Mouse (Mus musculus): ENCODE measurements at regions not wholly inside any gene's neighbourhood (a gene's known extent, or its start where the extent isn't known, plus 50 kb on each side); places are given as distances from the start of the nearest gene placed in this dataset.

- Histone ChIP-seq H3K27ac (ENCODE audit: low read depth, low read length) (no peak overlapping the region), H3K4me2 (ENCODE audit: low read length) (no peak overlapping the region), H3K27me3 (replicated peaks; ENCODE audit: control insufficient read depth, insufficient read depth, low read length) (no peaks in the 10 kb centered on the region), H3K9ac (ENCODE audit: low read depth, low read length) (no peak overlapping the region), H3K9me3 (ENCODE audit: control insufficient read depth, low read length) (no peaks in the 10 kb centered on the region), H3K4me3 (ENCODE audit: low read length) (no peak overlapping the region), H3K36me3 (ENCODE audit: control insufficient read depth, insufficient read depth, low read length) (no peaks in the 10 kb centered on the region), H3K4me1 (ENCODE audit: control insufficient read depth, insufficient read depth, low read depth, low read length) (0 out of 2 replicates have a peak, but pooled peaks cover 3% of the 10 kb centered on the region)
- 39% methylated on average over 1 of the region's 1 CpGs for WGBS
- ATAC-seq = no peak
Measured at GRCm38 (mm10) chr8:127994898-127995297, 363.5 kb upstream of the Nrp1 start.

- H3K36me3 ChIP-seq (ENCODE audit: control insufficient read depth, insufficient read depth, low read length) = no peaks in the 10 kb centered on the region
- no peak overlapping the region for H3K9ac ChIP-seq (ENCODE audit: low read depth, low read length)
- no peak overlapping the region for H3K4me2 ChIP-seq (ENCODE audit: low read length)
- H3K4me3 ChIP-seq (ENCODE audit: low read length) = no peak overlapping the region
- H3K4me1 ChIP-seq (ENCODE audit: control insufficient read depth, insufficient read depth, low read depth, low read length) = 0 out of 2 replicates have a peak, but pooled peaks cover 3% of the 10 kb centered on the region
- no peak for ATAC-seq
- H3K9me3 ChIP-seq (ENCODE audit: control insufficient read depth, low read length) = no peaks in the 10 kb centered on the region
- no peaks in the 10 kb centered on the region for H3K27me3 ChIP-seq (replicated peaks; ENCODE audit: control insufficient read depth, insufficient read depth, low read length)
- no peak overlapping the region for H3K27ac ChIP-seq (ENCODE audit: low read depth, low read length)
- WGBS = 81% methylated on average over 1 of the region's 1 CpGs
Measured at GRCm38 (mm10) chr8:127995490-127995889, 362.9 kb upstream of the Nrp1 start.

- Histone ChIP-seq H3K4me1 (ENCODE audit: control insufficient read depth, insufficient read depth, low read depth, low read length) (no peaks in the 10 kb centered on the region; the same call in 1 of the 2 replicates), H3K9me3 (ENCODE audit: control insufficient read depth, low read length) (no peaks in the 10 kb centered on the region), H3K9ac (ENCODE audit: low read depth, low read length) (no peak overlapping the region), H3K27me3 (replicated peaks; ENCODE audit: control insufficient read depth, insufficient read depth, low read length) (no peaks in the 10 kb centered on the region), H3K27ac (ENCODE audit: low read depth, low read length) (no peak overlapping the region), H3K4me3 (ENCODE audit: low read length) (no peak overlapping the region), H3K36me3 (ENCODE audit: control insufficient read depth, insufficient read depth, low read length) (no peaks in the 10 kb centered on the region), H3K4me2 (ENCODE audit: low read length) (no peak overlapping the region)
- no peak for ATAC-seq
- 52% methylated on average over 2 of the region's 2 CpGs for WGBS
Measured at GRCm38 (mm10) chr8:128002386-128002785, 356.0 kb upstream of the Nrp1 start.

GRCm38 (mm10) chr8:128002806-128003205 lies 355.6 kb upstream of the Nrp1 start:
- 93% methylated on average over 1 of the region's 1 CpGs for WGBS
- Histone ChIP-seq H3K9me3 (ENCODE audit: control insufficient read depth, low read length) (no peaks in the 10 kb centered on the region), H3K27me3 (replicated peaks; ENCODE audit: control insufficient read depth, insufficient read depth, low read length) (no peaks in the 10 kb centered on the region), H3K27ac (ENCODE audit: low read depth, low read length) (no peak overlapping the region), H3K4me3 (ENCODE audit: low read length) (no peak overlapping the region), H3K4me2 (ENCODE audit: low read length) (no peak overlapping the region), H3K4me1 (ENCODE audit: control insufficient read depth, insufficient read depth, low read depth, low read length) (no peaks in the 10 kb centered on the region; the same call in 1 of the 2 replicates), H3K36me3 (ENCODE audit: control insufficient read depth, insufficient read depth, low read length) (no peaks in the 10 kb centered on the region), H3K9ac (ENCODE audit: low read depth, low read length) (no peak overlapping the region)
- ATAC-seq = no peak

- no peak overlapping the region for H3K4me2 ChIP-seq (ENCODE audit: low read length)
Measured at GRCm38 (mm10) chr8:128003385-128003784, 355.0 kb upstream of the Nrp1 start.

GRCm38 (mm10) chr8:128003881-128004286 lies 354.5 kb upstream of the Nrp1 start:
- no peak overlapping the region for H3K9ac ChIP-seq (ENCODE audit: low read depth, low read length)
- no peak overlapping the region for H3K27ac ChIP-seq (ENCODE audit: low read depth, low read length)
- H3K4me2 ChIP-seq (ENCODE audit: low read length) = no peak overlapping the region
- no peaks in the 10 kb centered on the region for H3K27me3 ChIP-seq (replicated peaks; ENCODE audit: control insufficient read depth, insufficient read depth, low read length)
- no peaks in the 10 kb centered on the region for H3K36me3 ChIP-seq (ENCODE audit: control insufficient read depth, insufficient read depth, low read length)
- H3K4me1 ChIP-seq (ENCODE audit: control insufficient read depth, insufficient read depth, low read depth, low read length) = no peaks in the 10 kb centered on the region; the same call in 1 of the 2 replicates
- no peak overlapping the region for H3K4me3 ChIP-seq (ENCODE audit: low read length)
- 42% methylated on average over 3 of the region's 3 CpGs for WGBS
- ATAC-seq = no peak
- no peaks in the 10 kb centered on the region for H3K9me3 ChIP-seq (ENCODE audit: control insufficient read depth, low read length)

More at GRCm38 (mm10) chr8:128003385-128003784, 355.0 kb upstream of the Nrp1 start:
- no peak for ATAC-seq
- Histone ChIP-seq H3K27ac (ENCODE audit: low read depth, low read length) (no peak overlapping the region), H3K27me3 (replicated peaks; ENCODE audit: control insufficient read depth, insufficient read depth, low read length) (no peaks in the 10 kb centered on the region), H3K9me3 (ENCODE audit: control insufficient read depth, low read length) (no peaks in the 10 kb centered on the region), H3K36me3 (ENCODE audit: control insufficient read depth, insufficient read depth, low read length) (no peaks in the 10 kb centered on the region), H3K4me1 (ENCODE audit: control insufficient read depth, insufficient read depth, low read depth, low read length) (no peaks in the 10 kb centered on the region; the same call in 1 of the 2 replicates), H3K9ac (ENCODE audit: low read depth, low read length) (no peak overlapping the region), H3K4me3 (ENCODE audit: low read length) (no peak overlapping the region)
- 9% methylated on average over 1 of the region's 1 CpGs for WGBS

GRCm38 (mm10) chr8:128009393-128010010 lies 348.9 kb upstream of the Nrp1 start:
- H3K36me3 ChIP-seq (ENCODE audit: control insufficient read depth, insufficient read depth, low read length) = no peaks in the 10 kb centered on the region
- 85% methylated on average over 6 of the region's 6 CpGs for WGBS
- H3K27ac ChIP-seq (ENCODE audit: low read depth, low read length) = no peak overlapping the region
- H3K9me3 ChIP-seq (ENCODE audit: control insufficient read depth, low read length) = no peaks in the 10 kb centered on the region
- H3K9ac ChIP-seq (ENCODE audit: low read depth, low read length) = no peak overlapping the region
- no peaks in the 10 kb centered on the region for H3K27me3 ChIP-seq (replicated peaks; ENCODE audit: control insufficient read depth, insufficient read depth, low read length)
- ATAC-seq = no peak
- no peak overlapping the region for H3K4me2 ChIP-seq (ENCODE audit: low read length)
- H3K4me3 ChIP-seq (ENCODE audit: low read length) = no peak overlapping the region
- H3K4me1 ChIP-seq (ENCODE audit: control insufficient read depth, insufficient read depth, low read depth, low read length) = no peaks in the 10 kb centered on the region

- WGBS = 57% methylated on average over 8 of the region's 8 CpGs
- H3K27ac ChIP-seq (ENCODE audit: low read depth, low read length) = no peak overlapping the region
- no peak overlapping the region for H3K4me3 ChIP-seq (ENCODE audit: low read length)
- no peaks in the 10 kb centered on the region for H3K27me3 ChIP-seq (replicated peaks; ENCODE audit: control insufficient read depth, insufficient read depth, low read length)
- no peaks in the 10 kb centered on the region for H3K36me3 ChIP-seq (ENCODE audit: control insufficient read depth, insufficient read depth, low read length)
- no peak for ATAC-seq
- no peak overlapping the region for H3K9ac ChIP-seq (ENCODE audit: low read depth, low read length)
- no peak overlapping the region for H3K4me2 ChIP-seq (ENCODE audit: low read length)
- no peaks in the 10 kb centered on the region for H3K9me3 ChIP-seq (ENCODE audit: control insufficient read depth, low read length)
- no peaks in the 10 kb centered on the region for H3K4me1 ChIP-seq (ENCODE audit: control insufficient read depth, insufficient read depth, low read depth, low read length)
Measured at GRCm38 (mm10) chr8:128017171-128017570, 341.2 kb upstream of the Nrp1 start.

GRCm38 (mm10) chr8:128023661-128024060 lies 334.7 kb upstream of the Nrp1 start:
- Histone ChIP-seq H3K27me3 (replicated peaks; ENCODE audit: control insufficient read depth, insufficient read depth, low read length) (no peaks in the 10 kb centered on the region), H3K4me1 (ENCODE audit: control insufficient read depth, insufficient read depth, low read depth, low read length) (peaks cover 9% of the 10 kb centered on the region), H3K36me3 (ENCODE audit: control insufficient read depth, insufficient read depth, low read length) (no peaks in the 10 kb centered on the region), H3K9ac (ENCODE audit: low read depth, low read length) (no peak overlapping the region), H3K9me3 (ENCODE audit: control insufficient read depth, low read length) (no peaks in the 10 kb centered on the region), H3K27ac (ENCODE audit: low read depth, low read length) (no peak overlapping the region), H3K4me3 (ENCODE audit: low read length) (no peak overlapping the region), H3K4me2 (ENCODE audit: low read length) (no peak overlapping the region)
- 74% methylated on average over 2 of the region's 2 CpGs for WGBS
- ATAC-seq = no peak

All from hindbrain, embryonic 16.5 days (tissue).